Mouse (Mus musculus) regulatory T cell (primary cell): ENCODE data around the gene Nfia.

Source experiments
- in situ Hi-C: fragments of 300-600 bp; cut with MboI, MseI; formaldehyde crosslinking; loops from one replicate; pipeline ENCODE4 v1.15.1; 2025; ENCODE audit warnings: high pct_unique_total_duplicates

Nfia gene

DNA sequence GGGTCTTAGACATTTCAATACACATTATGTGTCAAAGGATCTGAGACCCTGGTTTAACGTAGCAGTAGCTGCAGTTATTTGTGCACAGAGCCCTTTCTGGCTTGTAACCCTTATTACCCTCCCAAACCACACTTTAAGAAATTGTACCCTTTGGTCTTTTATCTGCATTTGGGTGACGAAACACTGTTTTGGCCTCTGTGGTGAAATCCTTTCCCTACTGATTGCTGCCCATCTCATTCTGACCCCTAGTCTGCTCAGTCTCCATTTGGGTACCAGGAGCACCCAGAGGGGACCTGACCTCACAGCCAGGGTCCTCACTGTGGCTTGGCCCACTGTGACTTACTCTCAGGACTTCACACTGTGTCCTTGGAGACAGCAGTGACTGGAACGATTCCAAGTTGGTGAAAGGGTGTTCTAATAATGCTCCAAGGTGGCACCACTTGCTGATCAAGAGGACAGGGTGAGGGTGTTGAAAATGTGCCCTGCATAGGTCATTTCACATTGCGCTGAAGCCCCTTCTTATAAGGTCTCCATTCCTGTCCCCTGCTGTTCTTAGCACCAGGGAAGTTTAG is 136.1 kb downstream of the Nfia start:
- in situ Hi-C loops, result no loop called here

- in situ Hi-C loops, result no loop called here
These were observed 137.7 kb downstream of the Nfia start for GRCm38 (mm10) chr4:97910115-97910776.

DNA sequence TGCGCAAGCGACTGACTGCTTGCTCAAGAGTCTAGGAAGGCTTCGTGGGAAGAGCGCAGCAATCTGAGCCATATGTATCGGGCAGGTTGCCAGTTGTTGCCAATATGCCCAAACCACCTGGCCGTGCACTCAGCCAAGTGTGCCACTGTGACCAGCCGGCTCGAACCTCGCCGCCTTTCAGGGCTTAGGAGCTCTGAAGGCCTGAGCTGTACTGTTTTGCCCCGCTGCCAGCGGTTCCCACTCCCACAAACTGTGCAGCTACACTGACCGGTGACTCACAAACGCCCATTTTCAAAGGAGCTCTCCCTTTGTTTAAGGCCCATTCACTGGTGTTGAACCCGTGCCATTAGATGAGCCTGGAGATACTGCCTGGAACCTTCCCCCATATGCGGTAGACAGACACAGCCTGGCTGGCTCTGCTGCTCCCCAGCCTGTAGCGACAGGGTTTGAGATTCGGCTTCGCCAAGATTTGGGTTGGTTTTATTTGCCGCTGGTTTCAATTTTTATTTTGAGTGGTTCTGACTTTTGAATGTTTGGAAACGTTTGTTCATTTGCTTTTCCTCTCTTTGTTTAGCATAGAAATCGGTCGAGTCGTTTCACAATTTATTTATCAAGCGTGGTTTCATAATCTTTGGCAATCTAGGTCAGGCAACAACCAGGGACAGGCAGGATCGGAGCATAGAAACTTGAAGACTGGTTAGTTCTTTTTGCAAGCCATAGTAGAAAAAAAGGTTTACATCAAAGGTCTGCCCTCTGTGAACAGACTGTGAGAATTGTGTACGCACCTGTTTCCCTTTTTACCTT is 138.4 kb downstream of the Nfia start:
- in situ Hi-C loops, result no loop called here

GRCm38 (mm10) chr4:97911755-97912154 is 139.2 kb downstream of the Nfia start:
- in situ Hi-C loops, result no loop called here

DNA sequence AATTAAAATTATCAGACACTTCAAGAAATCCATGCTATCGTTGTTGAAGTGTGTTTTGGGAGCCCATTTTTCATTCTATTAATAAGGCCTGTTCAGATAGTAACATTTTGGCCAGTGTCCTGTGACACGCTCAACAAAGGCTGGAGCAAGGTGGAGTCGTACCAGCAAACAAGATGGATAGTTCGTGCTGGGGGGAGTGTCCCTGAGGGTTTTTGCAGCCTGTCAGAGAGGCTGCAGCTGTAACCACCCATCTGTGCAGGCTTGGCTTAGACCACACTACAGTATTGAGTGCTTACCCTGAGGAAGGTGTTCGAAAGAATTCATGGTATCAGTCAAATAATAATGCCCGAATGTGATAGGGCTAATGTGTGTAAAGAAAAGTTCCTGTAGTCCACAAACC is 139.6 kb downstream of the Nfia start:
- in situ Hi-C loops, result no loop called here

- in situ Hi-C loops, result no loop called here
These were observed 140.0 kb downstream of the Nfia start for GRCm38 (mm10) chr4:97912560-97912959.

- in situ Hi-C loops, result no loop called here
These were observed 141.8 kb downstream of the Nfia start for GRCm38 (mm10) chr4:97914348-97914747.

GRCm38 (mm10) chr4:97914761-97915160 is 142.2 kb downstream of the Nfia start:
- in situ Hi-C loops, result no loop called here

- in situ Hi-C loops, result no loop called here
These were observed 145.0 kb downstream of the Nfia start for GRCm38 (mm10) chr4:97917568-97917967.

GRCm38 (mm10) chr4:97918675-97919074 is 146.1 kb downstream of the Nfia start:
- in situ Hi-C loops, result no loop called here

DNA sequence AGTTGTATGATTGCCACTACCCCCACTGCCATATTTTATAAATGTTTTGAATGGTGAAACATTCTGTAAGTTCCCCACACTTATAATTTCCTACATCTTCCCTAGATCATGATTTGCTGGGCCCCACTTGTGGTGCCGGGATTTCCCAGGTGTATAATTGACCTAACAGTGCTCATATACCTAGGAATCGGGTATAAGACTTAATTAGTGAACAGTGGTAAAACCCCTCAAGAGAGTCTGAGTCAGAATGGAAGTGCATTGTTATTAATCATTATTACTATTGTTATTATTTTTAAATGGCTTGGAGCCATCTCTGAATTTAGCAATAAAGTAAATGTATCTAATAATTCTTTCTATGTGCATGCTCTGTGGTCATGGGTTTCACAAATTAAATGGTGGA is 147.2 kb downstream of the Nfia start:
- in situ Hi-C loops, result no loop called here

DNA sequence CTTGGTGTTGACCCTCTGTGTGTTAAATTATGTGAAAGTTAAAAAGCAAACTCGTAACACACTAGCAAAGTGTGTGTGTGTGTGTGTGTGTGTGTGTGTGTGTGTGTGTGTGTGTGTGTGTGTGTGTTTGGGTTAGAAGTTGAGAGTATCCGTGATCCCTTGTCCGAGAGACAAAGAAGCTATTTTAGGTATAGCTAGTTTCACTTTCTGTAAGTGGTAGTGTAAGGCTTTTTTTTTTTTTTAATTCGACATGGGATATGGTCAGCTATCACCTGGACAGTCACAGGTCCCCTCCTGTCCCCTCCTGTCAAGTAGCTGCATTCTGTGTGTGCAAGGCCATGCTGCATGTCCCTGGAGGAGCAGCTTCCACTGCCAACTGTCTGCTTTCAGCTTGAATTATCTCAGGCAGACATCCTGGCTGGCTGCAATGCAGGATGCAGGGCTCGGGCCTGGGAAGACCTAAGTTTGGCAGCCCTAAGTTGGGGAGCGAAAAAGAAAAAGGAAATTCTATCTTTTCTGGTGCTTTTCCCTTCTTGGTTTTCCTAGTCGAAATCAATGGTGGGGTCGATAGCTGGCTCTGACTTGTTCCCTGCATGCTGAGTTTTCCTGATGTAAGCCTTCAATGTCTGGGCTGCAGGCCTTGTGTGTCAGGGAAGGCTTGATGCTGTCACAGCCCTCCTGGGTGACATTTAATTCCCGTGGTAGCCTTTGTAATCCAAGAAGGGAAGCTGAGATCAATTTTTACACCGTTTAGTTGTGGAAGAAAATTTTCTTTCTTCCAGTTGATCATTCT is 147.9 kb downstream of the Nfia start:
- in situ Hi-C loops, result no loop called here

DNA sequence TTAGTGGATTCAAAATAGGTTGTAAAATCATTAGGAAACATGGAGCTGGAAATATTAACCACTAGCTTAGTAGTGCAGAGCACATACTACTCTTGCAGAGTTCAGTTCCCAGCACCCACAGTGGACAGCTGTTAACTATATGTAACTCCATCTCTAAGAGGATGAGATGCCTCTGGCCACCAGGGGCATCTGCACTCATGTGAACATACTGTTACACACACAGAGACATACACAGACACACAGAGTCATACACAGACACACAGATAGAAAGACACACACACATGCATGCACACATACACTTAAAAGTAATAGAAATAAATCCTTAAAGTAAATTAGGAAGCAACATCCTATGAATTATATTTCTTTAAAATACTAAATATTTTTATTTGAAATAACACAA is 149.1 kb downstream of the Nfia start:
- in situ Hi-C loops, result no loop called here

DNA sequence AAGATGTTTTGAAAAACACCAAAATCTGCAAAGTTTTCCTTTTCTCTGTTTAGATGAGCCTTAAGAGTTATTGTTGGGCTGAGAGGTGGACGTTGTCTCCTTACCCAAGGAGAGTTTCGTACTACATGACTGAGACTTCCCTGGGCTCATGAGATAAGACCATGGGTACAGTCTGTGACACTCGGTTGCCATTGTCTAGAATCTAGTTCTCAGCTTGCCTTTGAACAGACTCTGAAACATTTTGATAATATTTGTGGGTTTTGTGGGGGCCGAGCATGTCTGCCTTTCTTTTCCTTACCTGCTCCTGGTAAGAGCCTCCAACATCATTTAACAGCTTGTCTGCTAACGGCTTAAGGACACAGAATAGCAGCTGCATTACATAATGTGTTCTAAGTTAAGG is 150.7 kb downstream of the Nfia start:
- in situ Hi-C loops, result no loop called here

- in situ Hi-C loops, result no loop called here
These were observed 151.4 kb downstream of the Nfia start for GRCm38 (mm10) chr4:97923876-97924316.

GRCm38 (mm10) chr4:97924414-97924813 is 151.9 kb downstream of the Nfia start:
- in situ Hi-C loops, result no loop called here

DNA sequence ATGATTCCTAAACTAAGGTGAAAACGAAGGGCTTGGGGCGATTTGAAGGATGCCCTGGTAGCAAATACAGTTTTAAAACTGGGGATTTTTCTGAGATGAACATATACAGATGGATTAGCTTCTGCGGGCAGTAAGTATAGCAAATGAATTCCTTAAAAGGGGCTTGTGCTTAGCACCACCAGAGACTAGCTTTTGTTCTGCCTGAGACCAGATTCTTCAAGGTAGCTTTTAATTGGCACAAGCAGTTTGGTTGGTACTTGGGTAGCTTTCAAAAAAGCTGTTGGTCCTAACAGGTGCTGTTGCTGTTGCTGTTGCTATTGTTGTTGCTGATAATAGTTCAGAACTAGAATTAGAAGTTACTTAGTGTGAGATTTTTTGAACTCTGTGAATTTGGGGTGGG is 152.3 kb downstream of the Nfia start:
- in situ Hi-C loops, result no loop called here

DNA sequence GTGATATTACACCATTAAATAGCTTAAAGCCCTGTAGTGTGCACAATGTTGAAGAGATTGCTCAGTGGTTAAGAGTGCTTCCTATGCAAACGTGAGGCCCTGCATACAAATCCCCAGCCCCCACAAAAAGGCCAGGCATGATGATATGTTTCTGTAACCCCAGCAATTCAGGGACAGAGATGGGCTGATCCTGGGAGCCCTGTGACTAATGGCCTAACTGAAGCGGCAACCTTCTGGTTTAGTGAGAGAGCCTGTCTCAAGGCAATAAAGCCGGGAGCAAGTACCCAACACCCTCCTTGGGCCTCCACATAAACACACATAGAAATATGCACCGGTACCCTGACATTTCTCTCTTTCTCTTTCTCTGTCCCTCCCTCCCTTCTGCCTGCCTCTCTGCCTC is 153.1 kb downstream of the Nfia start:
- in situ Hi-C loops, result no loop called here

GRCm38 (mm10) chr4:97926607-97927308 is 154.2 kb downstream of the Nfia start:
- in situ Hi-C loops, result no loop called here

- in situ Hi-C loops, result no loop called here
These were observed 154.7 kb downstream of the Nfia start for GRCm38 (mm10) chr4:97927309-97927656.

DNA sequence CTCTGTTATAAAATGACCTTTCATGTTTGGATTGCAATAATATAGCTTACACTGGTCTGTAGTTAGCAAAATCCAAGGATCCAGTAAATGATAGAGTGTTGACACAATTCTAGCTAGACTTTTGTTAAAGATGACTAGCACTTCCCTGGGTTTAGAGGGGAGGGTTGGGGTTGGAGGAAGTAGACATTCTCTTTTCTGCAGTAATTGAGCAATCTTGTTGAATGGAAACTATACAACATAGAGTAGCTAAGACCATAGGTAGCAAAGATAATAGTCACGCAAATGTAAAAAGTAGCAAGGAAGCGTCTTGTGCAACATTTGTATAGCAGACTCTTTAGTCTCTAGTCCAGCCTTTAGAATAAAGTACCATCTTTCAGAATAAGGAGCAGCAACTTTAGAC is 163.8 kb downstream of the Nfia start:
- in situ Hi-C loops, result no loop called here

- in situ Hi-C loops, result no loop called here
These were observed 164.4 kb downstream of the Nfia start for GRCm38 (mm10) chr4:97936912-97937311.
